Mouse (Mus musculus): ENCODE data around the gene Faxc.

The Faxc gene

GRCm38 (mm10) chr4:21930971-21931771 lies at the start of gene Faxc:
Faxc (plus strand) TSS chr4:21931329.
- peak; percentile 56 for DNase-seq (ENCODE audit: low read depth, low spot score)

- no peak for DNase-seq (ENCODE audit: low read depth, low spot score)
These were observed 48.3 kb upstream of the Faxc start for GRCm38 (mm10) chr4:21882806-21883205.

- no peak for DNase-seq (ENCODE audit: low read depth, low spot score)
These were observed 45.3 kb upstream of the Faxc start for GRCm38 (mm10) chr4:21885831-21886230.

GRCm38 (mm10) chr4:21931772-21932630 lies 872 bp downstream of the Faxc start:
- peak; percentile 13 for DNase-seq (ENCODE audit: low read depth, low spot score)

- DNase-seq (ENCODE audit: low read depth, low spot score), result no peak
These were observed 4.2 kb downstream of the Faxc start for GRCm38 (mm10) chr4:21935378-21935777.

- no peak for DNase-seq (ENCODE audit: low read depth, low spot score)
These were observed 5.3 kb downstream of the Faxc start for GRCm38 (mm10) chr4:21936424-21936823.

GRCm38 (mm10) chr4:21937890-21938289 lies 6.8 kb downstream of the Faxc start:
- DNase-seq (ENCODE audit: low read depth, low spot score), result no peak

GRCm38 (mm10) chr4:21944672-21945071 lies 13.5 kb downstream of the Faxc start:
- DNase-seq (ENCODE audit: low read depth, low spot score), result no peak

GRCm38 (mm10) chr4:21951444-21951843 lies 20.3 kb downstream of the Faxc start:
- no peak for DNase-seq (ENCODE audit: low read depth, low spot score)

GRCm38 (mm10) chr4:21952255-21952654 lies 21.1 kb downstream of the Faxc start:
- DNase-seq (ENCODE audit: low read depth, low spot score), result no peak

GRCm38 (mm10) chr4:21957570-21958321 lies 26.6 kb downstream of the Faxc start:
- peak; percentile 89 for DNase-seq (ENCODE audit: low read depth, low spot score)

GRCm38 (mm10) chr4:21971949-21972348 lies 40.8 kb downstream of the Faxc start:
- DNase-seq (ENCODE audit: low read depth, low spot score), result no peak

- no peak for DNase-seq (ENCODE audit: low read depth, low spot score)
These were observed 43.0 kb downstream of the Faxc start for GRCm38 (mm10) chr4:21974126-21974525.

- no peak for DNase-seq (ENCODE audit: low read depth, low spot score)
These were observed 49.3 kb downstream of the Faxc start for GRCm38 (mm10) chr4:21980471-21980870.

- DNase-seq (ENCODE audit: low read depth, low spot score), result no peak
These were observed 51.3 kb downstream of the Faxc start for GRCm38 (mm10) chr4:21982449-21982848.

GRCm38 (mm10) chr4:21986857-21987256 lies 55.7 kb downstream of the Faxc start:
- DNase-seq (ENCODE audit: low read depth, low spot score), result no peak

GRCm38 (mm10) chr4:21987460-21987859 lies 56.3 kb downstream of the Faxc start:
- no peak for DNase-seq (ENCODE audit: low read depth, low spot score)

GRCm38 (mm10) chr4:21989571-21990091 lies 58.5 kb downstream of the Faxc start:
- no peak for DNase-seq (ENCODE audit: low read depth, low spot score)

GRCm38 (mm10) chr4:21990580-21991235 lies 59.6 kb downstream of the Faxc start:
- peak; percentile 39 for DNase-seq (ENCODE audit: low read depth, low spot score)

- DNase-seq (ENCODE audit: low read depth, low spot score), result peak; percentile 74
These were observed 86.7 kb downstream of the Faxc start for GRCm38 (mm10) chr4:22017656-22018379.

All from R1 (cell line).